Mouse (Mus musculus) ovary, adult 2 months (tissue): ENCODE measurements around the gene Epha5. TPM values are rescaled to one million over a fixed set of nuclear protein-coding genes. Genes with fewer than 3 reads are reported as not detected.

ENCODE experiments used
- polyA plus RNA-seq: library from polyadenylated mRNA; depleted of rRNA; stranded (reverse); fragments of >200 nt; gene quantifications from 2 replicates; pipeline ENCODE4 v1.2.3, GENCODE M21; 2012; rRNA removed

The Epha5 gene
- polyA plus RNA-seq, result 1.2 and 1.6 TPM in 2 replicates

GRCm38 (mm10) chr5:84417062-84417879 lies at the start of gene Epha5:
TSS of gene Epha5 (minus strand) at chr5:84417382.

